Mouse (Mus musculus) embryonic facial prominence, embryonic 12.5 days (tissue): ENCODE measurements around the gene Olfr1259. TPM values are rescaled to one million over a fixed set of nuclear protein-coding genes. Genes with fewer than 3 reads are reported as not detected.
"Not testable (repeated sequence)": the region's sequence is repeated elsewhere in the genome, so short reads cannot be mapped to it uniquely, and the experiment has no call there.

ENCODE experiments used
- ATAC-seq: fragments of 200-750 bp; cut with Nextera tagmentation; 2 replicates; pipeline ENCODE4 v1.8.0; 2017; ENCODE audit not compliant: insufficient number of reproducible peaks, insufficient read depth, low FRiP score, low TSS enrichment
- H3K27ac ChIP-seq: fragments of 300-500 bp; sonication (generic); 2 replicates; pipeline ENCODE4 v1.5.1; 2016; ENCODE audit warnings: mild to moderate bottlenecking
- H3K27me3 ChIP-seq: fragments of 300-500 bp; sonication (generic); 2 replicates; pipeline ENCODE4 v1.6.1; 2016; ENCODE audit warnings: mild to moderate bottlenecking, moderate library complexity
- H3K36me3 ChIP-seq: fragments of 300-500 bp; sonication (generic); 2 replicates; pipeline ENCODE4 v1.6.1; 2016; ENCODE audit warnings: mild to moderate bottlenecking
- H3K4me1 ChIP-seq: fragments of 300-500 bp; sonication (generic); 2 replicates; pipeline ENCODE4 v1.6.1; 2016
- H3K4me2 ChIP-seq: fragments of 300-500 bp; sonication (generic); replicated peaks from 2 replicates; pipeline ENCODE4 v1.6.1; 2016; ENCODE audit warnings: mild to moderate bottlenecking, moderate library complexity
- H3K4me3 ChIP-seq: fragments of 300-500 bp; sonication (generic); 2 replicates; pipeline ENCODE4 v1.5.1; 2016; ENCODE audit warnings: mild to moderate bottlenecking
- H3K9ac ChIP-seq: fragments of 300-500 bp; sonication (generic); 2 replicates; pipeline ENCODE4 v1.6.1; 2016; ENCODE audit warnings: mild to moderate bottlenecking, moderate library complexity
- H3K9me3 ChIP-seq: fragments of 300-500 bp; sonication (generic); 2 replicates; pipeline ENCODE4 v1.6.1; 2016; ENCODE audit warnings: mild to moderate bottlenecking, moderate library complexity
- WGBS: fragments of 180-500 bp; shearing (Covaris S2); methylation state at CpG from one replicate; pipeline ENCODE4 v1.1.7; 2016; 5-methylcytosine and 5-hydroxymethylcytosine counted together
- polyA plus RNA-seq: library from polyadenylated mRNA; unstranded; fragments of >200 nt; fragmentation: Nextera tagmentation; extraction: Ambion mirVana; gene quantifications from 2 replicates; pipeline ENCODE4 v1.2.1, GENCODE M21; 2016

Olfr1259 gene
- 0.04 TPM in 1 of 2 replicates, not detected in the other for polyA plus RNA-seq

- H3K9me3 ChIP-seq: no peaks in the 10 kb centered on the region
- H3K27ac ChIP-seq: no peak within 1 kb of the TSS
- H3K27me3 ChIP-seq: no peaks in the 10 kb centered on the region
- ATAC-seq: no peak
- H3K4me3 ChIP-seq: no peak within 1 kb of the TSS
- H3K9ac ChIP-seq: no peak within 1 kb of the TSS
- H3K36me3 ChIP-seq: no peaks in the 10 kb centered on the region
- 80% methylated on average over 5 of the region's 5 CpGs for WGBS
- H3K4me1 ChIP-seq: no peaks in the 10 kb centered on the region
- H3K4me2 ChIP-seq: no peak within 1 kb of the TSS
Observed at GRCm38 (mm10) chr2:89948564-89948963, at the start of gene Olfr1259. Gene Olfr1259 (minus strand): TSS chr2:89948664.

- no peak for ATAC-seq
- Histone ChIP-seq H3K36me3 (no peaks in the 10 kb centered on the region), H3K4me1 (no peaks in the 10 kb centered on the region), H3K27ac (no peak within 1 kb of the TSS), H3K9ac (no peak within 1 kb of the TSS), H3K4me3 (no peak within 1 kb of the TSS), H3K27me3 (no peaks in the 10 kb centered on the region), H3K4me2 (no peak within 1 kb of the TSS), H3K9me3 (no peaks in the 10 kb centered on the region)
Observed at GRCm38 (mm10) chr2:89990921-89991320, 42.5 kb upstream of the Olfr1259 start, which contains the start of gene Olfr1261. Gene Olfr1261 (plus strand): TSS chr2:89991221.

GRCm38 (mm10) chr2:89977709-89978108, 29.2 kb upstream of the Olfr1259 start:
- no peaks in the 10 kb centered on the region for H3K4me1 ChIP-seq
- no peaks in the 10 kb centered on the region for H3K27me3 ChIP-seq
- no peak for ATAC-seq
- no peak overlapping the region for H3K4me2 ChIP-seq
- no peaks in the 10 kb centered on the region for H3K36me3 ChIP-seq
- H3K27ac ChIP-seq: no peak overlapping the region
- H3K9ac ChIP-seq: no peak overlapping the region
- H3K4me3 ChIP-seq: no peak overlapping the region
- 84% methylated on average over 2 of the region's 2 CpGs for WGBS
- no peaks in the 10 kb centered on the region for H3K9me3 ChIP-seq

- H3K27ac ChIP-seq: no peak within 1 kb of the TSS
- no peak within 1 kb of the TSS for H3K4me2 ChIP-seq
- 64% methylated on average over 2 of the region's 2 CpGs for WGBS
- no peaks in the 10 kb centered on the region for H3K36me3 ChIP-seq
- no peaks in the 10 kb centered on the region for H3K27me3 ChIP-seq
- no peak within 1 kb of the TSS for H3K9ac ChIP-seq
- no peaks in the 10 kb centered on the region for H3K4me1 ChIP-seq
- ATAC-seq: no peak
- H3K9me3 ChIP-seq: no peaks in the 10 kb centered on the region
- H3K4me3 ChIP-seq: no peak within 1 kb of the TSS
Observed at GRCm38 (mm10) chr2:89974184-89974583, 25.7 kb upstream of the Olfr1259 start, which contains the start of gene Olfr1260. Gene Olfr1260 (plus strand): TSS chr2:89974340.

- Histone ChIP-seq H3K4me3 (no peak within 1 kb of the TSS), H3K9me3 (no peaks in the 10 kb centered on the region), H3K27ac (no peak within 1 kb of the TSS), H3K4me1 (no peaks in the 10 kb centered on the region), H3K9ac (no peak within 1 kb of the TSS), H3K36me3 (no peaks in the 10 kb centered on the region), H3K4me2 (no peak within 1 kb of the TSS), H3K27me3 (no peaks in the 10 kb centered on the region)
- ATAC-seq: no peak
Observed at GRCm38 (mm10) chr2:89927009-89927408, 21.5 kb downstream of the Olfr1259 start, which contains the start of gene Olfr1258. Gene Olfr1258 (plus strand): TSS chr2:89927309.

GRCm38 (mm10) chr2:89912616-89913015, 35.8 kb downstream of the Olfr1259 start:
- H3K4me3 ChIP-seq, H3K27me3 ChIP-seq, H3K4me2 ChIP-seq, ATAC-seq, H3K36me3 ChIP-seq, H3K4me1 ChIP-seq, H3K9me3 ChIP-seq, H3K9ac ChIP-seq, H3K27ac ChIP-seq: not testable (repeated sequence)
- WGBS: 94% methylated on average over 9 of the region's 9 CpGs

Other genes starting within 250 kb of the Olfr1259 start
- not detected in 2 replicates for gene Olfr1252, start 223.7 kb downstream of the Olfr1259 start, polyA plus RNA-seq
- not detected in 2 replicates for gene Olfr1253, start 191.6 kb downstream of the Olfr1259 start, polyA plus RNA-seq
- gene Olfr1254, start 155.0 kb downstream of the Olfr1259 start, polyA plus RNA-seq: not detected in 2 replicates
- gene Olfr1255, start 136.6 kb downstream of the Olfr1259 start, polyA plus RNA-seq: not detected in 2 replicates
- not detected in 2 replicates for gene Olfr1256, start 107.1 kb downstream of the Olfr1259 start, polyA plus RNA-seq
- not detected in 2 replicates for gene Olfr48, start 100.5 kb downstream of the Olfr1259 start, polyA plus RNA-seq
- gene Olfr1257, start 70.2 kb downstream of the Olfr1259 start, polyA plus RNA-seq: not detected in 2 replicates
- not detected in 2 replicates for gene Olfr1258, start 21.4 kb downstream of the Olfr1259 start, polyA plus RNA-seq
- not detected in 2 replicates for gene Olfr1260, start 25.7 kb upstream of the Olfr1259 start, polyA plus RNA-seq
- gene Olfr1261, start 42.6 kb upstream of the Olfr1259 start, polyA plus RNA-seq: not detected in 2 replicates
- gene Olfr1262, start 51.5 kb upstream of the Olfr1259 start, polyA plus RNA-seq: not detected in 2 replicates
- gene Olfr1263, start 63.5 kb upstream of the Olfr1259 start, polyA plus RNA-seq: not detected in 2 replicates
- gene Olfr1264, start 76.9 kb upstream of the Olfr1259 start, polyA plus RNA-seq: not detected in 2 replicates
- not detected in 2 replicates for gene Olfr1265, start 86.7 kb upstream of the Olfr1259 start, polyA plus RNA-seq
- not detected in 2 replicates for gene Olfr140, start 114.9 kb upstream of the Olfr1259 start, polyA plus RNA-seq
- gene Olfr1269, start 172.7 kb upstream of the Olfr1259 start, polyA plus RNA-seq: not detected in 2 replicates
- not detected in 2 replicates for gene Olfr32, start 193.6 kb upstream of the Olfr1259 start, polyA plus RNA-seq
- gene Olfr1270, start 204.4 kb upstream of the Olfr1259 start, polyA plus RNA-seq: not detected in 2 replicates